In genomic region chr4:151682831-151683488, GRCm38 (mm10) we compare ENCODE assay signal across 21 mouse cellular contexts.
DNase-seq lines count a peak whose midpoint lies in the region; ATAC-seq and TF ChIP-seq lines count a peak whose summit lies in the region.
"Had no signal": no experiment of that assay in that cellular context is flagged by ENCODE, and none has a peak within 500 bp of the region (broad histone marks: within the 10 kb centered on the region; RNA-seq: fewer than 3 reads in every experiment).

No protein-coding gene starts in this region.

- no peak overlapping the region for H3K4me2 ChIP-seq in hindbrain, postnatal 0 days (ENCODE audit: low read depth, low read length)
- no peak overlapping the region for H3K4me2 ChIP-seq in liver, postnatal 0 days (ENCODE audit: low read depth, low read length)
- H3K4me2 ChIP-seq: hindbrain, embryonic 15.5 days had no signal

- H3K4me1 ChIP-seq in hindbrain, postnatal 0 days (ENCODE audit: insufficient read depth, low read length), result no peaks in the 10 kb centered on the region
- H3K4me1 ChIP-seq in hindbrain, embryonic 10.5 days (replicated peaks), result no peaks in the 10 kb centered on the region; the same call in 1 of the 2 replicates
- no peaks in the 10 kb centered on the region for H3K4me1 ChIP-seq in liver, postnatal 0 days (ENCODE audit: insufficient read depth)
- no peaks in the 10 kb centered on the region for H3K4me1 ChIP-seq in ES-Bruce4 (ENCODE audit: control insufficient read depth, insufficient read depth, low read length)
- H3K4me1 ChIP-seq: megakaryocyte, embryonic 14.5 days had no signal

- ATAC-seq in hindbrain, postnatal 0 days, result no peak
- no peak for ATAC-seq in liver, postnatal 0 days
- ATAC-seq: activated CD4-positive, CD25-positive, alpha-beta regulatory T cell, adult 4 months had no signal

- no peak overlapping the region for H3K27ac ChIP-seq in hindbrain, postnatal 0 days
- no peak overlapping the region for H3K27ac ChIP-seq in hindbrain, embryonic 10.5 days
- H3K27ac ChIP-seq in liver, postnatal 0 days (ENCODE audit: low read depth), result no peak overlapping the region
- no peak overlapping the region for H3K27ac ChIP-seq in ES-Bruce4 (ENCODE audit: insufficient read depth, low read length)
- H3K27ac ChIP-seq: hindbrain, embryonic 15.5 days had no signal

- H3K9ac ChIP-seq in hindbrain, postnatal 0 days (replicated peaks; ENCODE audit: low read length), result no peak overlapping the region
- H3K9ac ChIP-seq in liver, postnatal 0 days (replicated peaks), result no peak overlapping the region
- H3K9ac ChIP-seq in ES-Bruce4 (ENCODE audit: low read depth, poor library complexity, severe bottlenecking), result no peak overlapping the region
- H3K9ac ChIP-seq: hindbrain, embryonic 15.5 days had no signal

- no peak overlapping the region for H3K4me3 ChIP-seq in hindbrain, postnatal 0 days (ENCODE audit: low read length)
- H3K4me3 ChIP-seq in hindbrain, embryonic 10.5 days, result no peak overlapping the region
- H3K4me3 ChIP-seq in liver, postnatal 0 days (ENCODE audit: low read depth, low read length), result no peak overlapping the region
- no peak overlapping the region for H3K4me3 ChIP-seq in ES-Bruce4 (ENCODE audit: low read depth, low read length)
- H3K4me3 ChIP-seq: hindbrain, embryonic 15.5 days; megakaryocyte, embryonic 14.5 days had no signal

- TF ChIP-seq CTCF in hindbrain, postnatal 0 days (IDR thresholded peaks at IDR 0.05; ENCODE audit: low read depth), result peak; percentile 27; the same call in 1 of the 2 replicates
- peak; percentile 31; the same call in 1 of the 2 replicates for TF ChIP-seq CTCF in liver, postnatal 0 days (IDR thresholded peaks at IDR 0.05; ENCODE audit: low read depth)
- peak; percentile 18 for TF ChIP-seq CTCF in ES-Bruce4 (IDR thresholded peaks at IDR 0.05; ENCODE audit: low read depth, low read length)
- peak; percentile 47; the same call in 1 of the 2 replicates for TF ChIP-seq CTCF in brain, embryonic 14.5 days (IDR thresholded peaks at IDR 0.05; ENCODE audit: borderline replicate concordance, extremely low read depth, insufficient read depth, insufficient read length)

- WGBS in hindbrain, postnatal 0 days, result 77% methylated on average over 12 of the region's 12 CpGs
- 76% methylated on average over 12 of the region's 12 CpGs for WGBS in hindbrain, embryonic 10.5 days
- WGBS in liver, postnatal 0 days (ENCODE audit: insufficient replicate concordance), result 76% methylated on average over 12 of the region's 12 CpGs

- TF ChIP-seq EP300 in liver, postnatal 0 days (IDR thresholded peaks at IDR 0.05; ENCODE audit: low read depth), result no peak
- TF ChIP-seq EP300 in ES-Bruce4 (IDR thresholded peaks at IDR 0.05; ENCODE audit: insufficient read depth, low read depth, low read length), result no peak

- no peaks in the 10 kb centered on the region for H3K27me3 ChIP-seq in hindbrain, postnatal 0 days (ENCODE audit: insufficient read depth, low read length)
- H3K27me3 ChIP-seq in hindbrain, embryonic 10.5 days (ENCODE audit: insufficient read depth, poor library complexity, severe bottlenecking), result no peaks in the 10 kb centered on the region
- no peaks in the 10 kb centered on the region for H3K27me3 ChIP-seq in liver, postnatal 0 days (ENCODE audit: insufficient read depth, low read length)
- H3K27me3 ChIP-seq in ES-Bruce4 (ENCODE audit: control insufficient read depth, insufficient read depth, low read length, poor library complexity, severe bottlenecking), result no peaks in the 10 kb centered on the region
- H3K27me3 ChIP-seq: hindbrain, embryonic 15.5 days; megakaryocyte, embryonic 14.5 days had no signal

- H3K36me3 ChIP-seq in hindbrain, postnatal 0 days (ENCODE audit: insufficient read depth, low read length), result no peaks in the 10 kb centered on the region
- no peaks in the 10 kb centered on the region for H3K36me3 ChIP-seq in hindbrain, embryonic 10.5 days
- H3K36me3 ChIP-seq in liver, postnatal 0 days (replicated peaks; ENCODE audit: insufficient read depth, low read length), result no peaks in the 10 kb centered on the region
- no peaks in the 10 kb centered on the region for H3K36me3 ChIP-seq in ES-Bruce4 (ENCODE audit: control insufficient read depth, insufficient read depth, low read length, poor library complexity, severe bottlenecking)
- H3K36me3 ChIP-seq: hindbrain, embryonic 15.5 days had no signal

- no peak for DNase-seq in hindbrain, postnatal 0 days (ENCODE audit: low spot score)
- DNase-seq in hindbrain, embryonic 10.5 days (ENCODE audit: low spot score), result no peak
- DNase-seq in liver, postnatal 0 days, result no peak
- DNase-seq in liver, result no peak
- DNase-seq in brain, embryonic 14.5 days (ENCODE audit: low read depth), result no peak
- DNase-seq in kidney, postnatal 4 days, result no peak
- DNase-seq: adrenal gland, postnatal 14 days; B cell, adult 2 months; cerebellum, adult 11 months; embryo, embryonic 11 days; heart, adult 11 months; heart, postnatal 36 days; kidney, adult 11 months; kidney, postnatal 14 days; layer of hippocampus, adult 9-11 months; lung, postnatal 14 days; right cerebral cortex, adult 18-20 months had no signal

- no peak for TF ChIP-seq POLR2A in ES-Bruce4 (IDR thresholded peaks at IDR 0.05; ENCODE audit: insufficient read depth, low read length)
- no peak for TF ChIP-seq POLR2A in brain, embryonic 14.5 days (IDR thresholded peaks at IDR 0.05; ENCODE audit: borderline replicate concordance, extremely low read depth, insufficient read depth, insufficient read length, poor library complexity, severe bottlenecking)

- H3K9me3 ChIP-seq in hindbrain, postnatal 0 days (ENCODE audit: low read length), result no peaks in the 10 kb centered on the region
- peaks cover 6% of the 10 kb centered on the region for H3K9me3 ChIP-seq in hindbrain, embryonic 10.5 days
- 0 out of 2 replicates have a peak, but pooled peaks cover 3% of the 10 kb centered on the region for H3K9me3 ChIP-seq in liver, postnatal 0 days (ENCODE audit: low read length)
- H3K9me3 ChIP-seq in ES-Bruce4 (replicated peaks; ENCODE audit: control insufficient read depth, insufficient read depth, low read length, poor library complexity, severe bottlenecking), result no peaks in the 10 kb centered on the region
- H3K9me3 ChIP-seq: hindbrain, embryonic 15.5 days had no signal
